Mouse (Mus musculus) kidney, adult 11 months (tissue): ENCODE data around the gene Olfr556.
"Not testable (repeated sequence)": the region's sequence is repeated elsewhere in the genome, so short reads cannot be mapped to it uniquely, and the experiment has no call there.

Experiments
- DNase-seq: peaks from one replicate; pipeline ENCODE4 v3.0.0; 2022

Olfr556 gene

GRCm38 (mm10) chr7:102664599-102664998 lies at the start of gene Olfr556:
Gene Olfr556 (plus strand): TSS chr7:102664899.
- no peak for DNase-seq

- no peak for DNase-seq
Observed at GRCm38 (mm10) chr7:102618118-102618517, 46.6 kb upstream of the Olfr556 start, which contains the start of gene Olfr553. Gene Olfr553 (minus strand): TSS chr7:102618218.

- DNase-seq, result no peak
Observed at GRCm38 (mm10) chr7:102619608-102620007, 45.1 kb upstream of the Olfr556 start.

GRCm38 (mm10) chr7:102620368-102620767 lies 44.3 kb upstream of the Olfr556 start:
- not testable (repeated sequence) for DNase-seq

- peak; percentile 7 for DNase-seq
Observed at GRCm38 (mm10) chr7:102636665-102637064, 28.0 kb upstream of the Olfr556 start.

GRCm38 (mm10) chr7:102638132-102638531 lies 26.6 kb upstream of the Olfr556 start, which contains the start of gene Olfr554:
Gene Olfr554 (plus strand): TSS chr7:102638432.
- DNase-seq, result no peak

- DNase-seq, result not testable (repeated sequence)
Observed at GRCm38 (mm10) chr7:102644945-102645344, 19.8 kb upstream of the Olfr556 start.

GRCm38 (mm10) chr7:102658523-102658922 lies 6.2 kb upstream of the Olfr556 start, which contains the start of gene Olfr555:
Gene Olfr555 (plus strand): TSS chr7:102658823.
- DNase-seq, result no peak

- DNase-seq, result no peak
Observed at GRCm38 (mm10) chr7:102665378-102665777, 679 bp downstream of the Olfr556 start.

GRCm38 (mm10) chr7:102676225-102676624 lies 11.5 kb downstream of the Olfr556 start:
- no peak for DNase-seq

- DNase-seq, result no peak
Observed at GRCm38 (mm10) chr7:102681916-102682315, 17.2 kb downstream of the Olfr556 start.

- DNase-seq, result peak; percentile 90
Observed at GRCm38 (mm10) chr7:102686944-102687501, 22.3 kb downstream of the Olfr556 start, which contains the start of gene Trim68. Gene Trim68 (minus strand): TSS chr7:102687327.

- DNase-seq, result no peak
Observed at GRCm38 (mm10) chr7:102695358-102696125, 30.8 kb downstream of the Olfr556 start, which contains the start of gene Olfr557. Gene Olfr557 (plus strand): TSS chr7:102695910.

- DNase-seq, result no peak
Observed at GRCm38 (mm10) chr7:102698461-102698860, 33.8 kb downstream of the Olfr556 start.

GRCm38 (mm10) chr7:102701915-102702314 lies 37.2 kb downstream of the Olfr556 start, which contains the start of gene Olfr558:
Gene Olfr558 (plus strand): TSS chr7:102702215.
- no peak for DNase-seq

GRCm38 (mm10) chr7:102718970-102719369 lies 54.3 kb downstream of the Olfr556 start, which contains the start of gene Olfr33:
Gene Olfr33 (minus strand): TSS chr7:102719070.
- no peak for DNase-seq
